Mouse (Mus musculus): ENCODE results near the gene Zfp106.

GRCm38 (mm10) chr2:120571081-120571480, 7.4 kb upstream of the Zfp106 start:
- TF ChIP-seq CTCF (IDR thresholded peaks at IDR 0.05; ENCODE audit: low read depth) (no peak), EP300 (IDR thresholded peaks at IDR 0.05; ENCODE audit: low read depth) (no peak)

All from heart, postnatal 0 days (tissue).